Mouse (Mus musculus): ENCODE measurements around the gene C2cd5.
"Not testable (repeated sequence)": the region's sequence is repeated elsewhere in the genome, so short reads cannot be mapped to it uniquely, and the experiment has no call there.

The C2cd5 gene

GRCm38 (mm10) chr6:143005209-143005608, 94.7 kb downstream of the C2cd5 start:
- not testable (repeated sequence) for DNase-seq

- no peak for DNase-seq
Observed at GRCm38 (mm10) chr6:143004801-143005200, 95.1 kb downstream of the C2cd5 start.

- DNase-seq: peak; percentile 13
Observed at GRCm38 (mm10) chr6:142998221-142998999, 101.5 kb downstream of the C2cd5 start.

DNA sequence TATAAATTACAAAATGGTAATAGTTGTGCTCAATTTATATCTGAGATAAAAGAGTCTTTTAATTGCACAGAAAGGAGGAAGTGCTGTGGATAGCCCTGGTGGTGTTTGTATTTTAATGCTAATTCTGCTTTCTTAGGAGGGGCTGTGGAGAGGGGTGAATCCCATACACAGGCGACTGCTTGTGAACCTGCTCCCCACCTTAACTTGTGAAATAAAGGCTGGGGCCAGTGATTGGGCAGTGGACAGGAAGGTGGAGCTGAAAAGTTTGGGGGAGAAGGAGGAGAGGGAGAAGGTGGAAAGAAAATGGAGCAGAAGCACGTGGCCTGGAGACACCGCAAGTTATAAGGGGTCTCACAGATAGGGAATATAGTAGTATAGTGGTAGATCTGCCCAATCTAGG, 103.1 kb downstream of the C2cd5 start:
- DNase-seq: no peak

DNA sequence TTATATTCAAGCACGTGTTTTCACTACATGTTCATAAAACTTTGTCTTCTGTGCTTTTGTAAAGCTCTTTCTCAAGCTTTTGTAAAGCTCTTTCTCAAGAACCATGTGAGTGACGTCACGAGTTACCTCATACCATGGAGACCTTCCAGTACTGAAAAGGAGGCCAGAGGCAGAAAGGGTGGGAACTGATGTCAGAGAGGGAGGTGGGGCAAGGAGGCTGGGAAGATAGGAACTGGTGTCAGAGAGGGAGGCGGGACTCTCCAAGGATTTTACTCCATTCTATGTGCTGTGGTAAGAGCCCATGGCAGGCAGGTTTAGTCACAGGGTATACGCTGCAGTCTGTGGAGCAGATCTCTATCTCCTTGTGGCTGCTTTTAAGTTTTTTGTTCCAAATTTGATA, 104.4 kb downstream of the C2cd5 start:
- peak; percentile 36 for DNase-seq

DNA sequence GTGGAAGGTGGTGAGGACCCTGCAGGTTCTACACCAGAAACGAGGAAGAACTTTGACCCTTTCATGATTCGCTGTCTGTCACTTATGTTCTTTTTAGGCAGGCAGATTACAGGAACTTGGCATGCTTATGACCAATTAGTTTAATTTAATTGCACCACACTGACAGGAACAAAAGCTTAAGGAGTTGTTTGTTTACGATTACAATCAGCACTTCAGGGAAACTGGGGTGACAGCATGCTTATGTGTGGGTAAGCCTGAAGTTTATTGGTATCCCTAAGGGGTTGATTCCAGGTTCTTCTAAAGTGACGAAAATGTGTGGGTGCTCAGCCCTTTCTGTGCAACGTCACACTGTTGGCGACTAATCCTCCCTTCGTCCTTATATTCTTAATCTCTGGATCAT, 105.1 kb downstream of the C2cd5 start:
- no peak for DNase-seq

DNA sequence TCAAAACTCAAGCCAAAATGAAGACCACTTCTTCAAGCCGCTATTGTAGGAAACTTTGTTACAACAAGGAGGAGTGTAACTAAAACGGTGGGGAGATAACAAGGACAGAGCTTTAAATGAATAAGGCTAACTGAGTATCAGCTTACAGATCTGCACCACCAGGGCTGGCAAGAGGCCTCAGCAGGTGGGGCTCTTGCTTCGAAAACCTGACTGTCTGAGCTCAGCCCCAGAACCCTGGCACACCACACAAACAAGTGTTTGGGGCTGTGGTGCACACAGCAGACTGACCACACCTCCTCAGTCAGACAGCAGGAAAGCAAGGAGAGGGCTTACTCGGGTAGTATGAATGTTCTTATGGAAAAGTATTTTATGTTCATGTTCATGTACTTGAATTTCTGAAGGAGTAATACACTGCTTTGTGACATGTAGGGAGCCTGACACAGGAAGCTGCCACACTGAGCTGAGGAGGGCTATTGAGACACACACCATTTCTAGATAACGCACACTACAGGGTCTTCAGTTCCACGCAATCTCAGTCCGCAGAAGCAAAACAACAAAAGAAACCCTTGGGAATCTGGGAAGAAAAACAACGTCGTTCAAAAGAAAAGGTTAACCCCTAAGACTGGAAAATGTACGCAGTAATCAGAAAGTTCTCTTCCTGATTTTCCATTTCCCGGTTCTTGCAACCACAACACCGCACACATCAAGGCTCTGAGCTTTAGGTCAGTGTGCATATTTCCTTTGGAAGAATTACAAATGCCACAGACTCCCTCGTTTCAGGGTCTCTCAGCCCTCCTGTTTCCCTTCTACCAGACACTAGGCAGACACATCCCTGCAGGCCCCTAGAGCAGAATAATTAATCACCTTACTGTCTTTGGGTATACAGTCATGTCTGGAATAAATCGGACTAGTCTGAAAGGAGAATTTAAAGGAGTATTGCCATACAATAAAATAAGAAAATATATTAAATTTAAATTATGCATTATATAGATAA, 105.9 kb downstream of the C2cd5 start:
- DNase-seq: no peak

DNA sequence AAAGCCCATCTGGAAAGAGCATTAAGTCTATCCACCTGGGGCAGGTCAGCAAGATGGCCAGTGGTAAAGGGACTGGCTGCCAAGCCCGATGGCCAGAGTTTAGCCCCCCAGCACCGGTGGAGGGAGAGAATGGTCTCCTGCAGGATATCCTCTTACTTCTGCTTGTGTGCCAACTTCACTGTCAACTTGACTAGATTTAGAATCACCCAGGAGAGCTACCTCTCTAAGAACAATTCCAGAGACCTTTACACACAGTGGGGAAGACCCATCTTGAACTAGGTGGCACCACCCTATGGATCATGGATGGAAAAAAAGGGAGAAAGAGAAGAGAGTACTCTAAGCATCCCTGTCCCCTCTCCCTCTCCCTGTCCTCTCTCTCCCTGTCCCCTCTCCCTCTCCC, 107.0 kb downstream of the C2cd5 start:
- DNase-seq: no peak

DNA sequence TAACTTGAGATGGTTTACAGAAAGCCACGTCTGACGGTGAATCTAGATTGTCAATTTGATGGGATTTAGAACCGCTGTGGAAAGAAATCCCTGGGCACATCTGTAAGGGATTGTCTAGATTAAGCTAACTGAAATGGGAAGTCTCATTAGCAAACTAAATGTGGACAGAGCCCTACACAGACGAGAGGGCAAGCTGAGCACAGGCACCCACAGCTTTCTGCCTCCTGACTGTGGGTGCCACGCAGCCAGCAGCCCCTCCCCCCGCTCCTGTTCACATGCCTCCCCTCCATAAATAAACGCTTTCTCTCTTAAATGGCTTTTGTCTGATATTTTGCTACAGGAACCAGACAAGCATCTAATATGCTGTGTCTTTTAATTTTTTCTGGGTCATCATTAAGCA, 107.8 kb downstream of the C2cd5 start:
- DNase-seq: no peak

DNA sequence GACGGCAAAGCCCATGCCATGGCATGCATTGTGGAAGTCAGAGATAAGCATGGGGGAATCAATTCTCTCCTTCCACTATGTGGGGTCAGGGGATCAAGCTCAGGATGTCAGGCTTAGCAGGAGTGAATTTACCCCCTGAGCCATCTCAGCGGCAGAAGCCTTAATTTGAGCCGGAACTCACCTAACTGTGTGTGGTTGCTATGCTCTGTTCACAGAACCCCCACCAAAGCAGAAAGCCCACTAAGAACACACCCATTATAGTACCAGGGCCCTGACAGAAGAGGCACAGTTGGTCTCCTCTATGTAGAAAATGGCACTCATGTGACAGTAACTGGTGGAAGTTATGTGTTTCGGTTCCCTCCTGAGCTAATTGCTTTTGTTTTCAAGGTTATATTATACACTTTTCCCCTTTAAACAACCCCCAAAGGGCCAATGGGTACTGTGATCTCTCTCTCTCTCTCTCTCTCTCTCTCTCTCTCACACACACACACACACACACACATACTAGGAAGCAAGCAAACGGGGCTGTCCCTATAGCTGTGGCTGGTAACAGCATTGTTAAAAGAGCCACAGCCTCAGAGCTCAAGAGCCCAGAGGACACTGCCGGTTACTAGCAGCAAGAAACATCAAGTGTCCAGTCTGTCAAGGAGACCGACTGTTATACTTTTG, 108.4 kb downstream of the C2cd5 start:
- no peak for DNase-seq

- no peak for DNase-seq
Observed at GRCm38 (mm10) chr6:142990516-142990915, 109.4 kb downstream of the C2cd5 start.

DNA sequence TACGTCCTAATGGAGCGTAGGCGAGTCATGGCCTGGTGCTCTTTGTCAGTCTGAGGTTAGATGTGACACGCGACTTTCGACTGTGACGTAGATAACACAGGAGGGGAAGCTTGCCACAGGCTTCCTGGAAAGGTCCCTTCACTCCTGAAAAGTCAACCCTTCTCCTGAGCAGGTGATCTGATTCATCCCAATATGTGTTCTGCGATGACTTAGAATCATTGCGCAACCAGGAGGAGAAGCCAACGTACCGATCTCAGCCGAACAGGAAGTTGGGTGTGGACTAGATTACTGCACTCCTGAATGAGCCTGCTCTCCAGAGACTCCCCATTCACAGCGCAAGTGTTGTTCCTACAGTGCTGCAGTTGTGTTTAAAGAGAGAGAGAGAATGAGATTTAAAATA, 110.4 kb downstream of the C2cd5 start:
- no peak for DNase-seq

DNA sequence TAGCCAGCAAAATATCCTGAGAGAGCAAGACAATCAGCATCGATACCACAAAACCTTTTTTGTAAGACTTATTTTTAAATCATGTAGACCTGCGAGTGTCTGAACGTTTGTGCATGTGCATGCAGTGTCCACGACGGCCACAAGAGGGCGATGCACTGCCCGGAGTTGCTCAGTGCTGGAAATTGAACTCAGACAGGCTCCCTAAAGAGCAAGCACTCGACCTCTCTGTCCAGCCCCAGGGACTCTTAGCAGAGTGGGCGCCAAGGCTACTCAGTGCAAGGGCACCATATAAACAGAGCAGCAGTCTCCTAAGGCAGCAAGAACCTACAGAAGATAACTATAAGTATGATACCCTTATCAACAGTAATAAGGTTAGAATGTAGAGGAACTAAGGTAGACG, 111.2 kb downstream of the C2cd5 start:
- DNase-seq: peak; percentile 75

- no peak for DNase-seq
Observed at GRCm38 (mm10) chr6:142988231-142988630, 111.7 kb downstream of the C2cd5 start.

DNA sequence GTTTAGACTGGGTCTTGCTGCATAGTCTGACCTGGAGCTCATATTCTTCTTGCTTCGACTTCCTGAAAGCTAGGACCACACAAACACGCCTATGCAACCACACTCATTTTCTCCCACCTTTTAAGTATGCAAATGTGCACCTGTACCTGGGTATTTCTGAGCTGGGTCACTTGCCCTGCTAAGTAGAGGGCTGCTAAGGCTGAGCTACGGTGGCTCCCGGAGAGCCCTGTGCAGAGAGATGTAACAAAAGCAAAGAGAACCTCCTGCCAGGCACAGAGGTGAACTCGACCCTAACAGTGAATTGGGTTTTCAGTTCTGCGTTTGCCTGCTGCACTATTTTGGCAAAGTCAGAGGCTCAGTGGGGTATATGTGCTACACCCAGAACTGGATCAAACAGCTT, 112.3 kb downstream of the C2cd5 start:
- no peak for DNase-seq

GRCm38 (mm10) chr6:142986706-142987105, 113.2 kb downstream of the C2cd5 start:
- not testable (repeated sequence) for DNase-seq

DNA sequence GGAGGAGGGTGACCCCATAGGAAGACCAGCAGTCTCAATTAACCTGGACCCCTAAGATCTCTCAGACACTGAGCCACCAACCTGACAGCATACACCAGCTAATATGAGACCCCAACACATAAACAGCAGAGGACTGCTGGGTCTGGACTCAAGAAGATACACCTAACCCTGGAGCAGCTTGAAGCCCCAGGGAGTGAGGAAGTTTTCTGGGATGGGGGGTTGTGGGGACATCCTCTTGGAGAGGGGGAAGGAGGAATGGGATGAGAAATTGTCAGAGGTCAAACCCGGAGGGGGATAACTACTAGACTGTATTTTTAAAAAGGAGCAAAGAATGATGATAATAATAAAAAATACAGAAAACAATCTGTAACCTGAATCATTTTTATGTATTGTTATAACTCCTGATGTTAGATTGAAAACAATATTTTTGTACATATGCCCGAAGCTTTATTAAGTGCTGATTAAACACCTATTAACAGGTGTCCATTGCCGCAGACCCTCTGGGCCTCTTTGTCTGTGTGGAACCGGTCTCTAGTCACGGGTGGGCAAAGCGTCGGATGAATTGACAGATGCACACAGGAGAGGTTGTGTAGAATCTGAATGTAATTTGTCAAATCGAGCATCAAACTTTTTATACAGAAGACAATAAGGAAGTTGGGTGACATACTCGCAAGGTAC, 114.2 kb downstream of the C2cd5 start:
- DNase-seq: not testable (repeated sequence)

DNA sequence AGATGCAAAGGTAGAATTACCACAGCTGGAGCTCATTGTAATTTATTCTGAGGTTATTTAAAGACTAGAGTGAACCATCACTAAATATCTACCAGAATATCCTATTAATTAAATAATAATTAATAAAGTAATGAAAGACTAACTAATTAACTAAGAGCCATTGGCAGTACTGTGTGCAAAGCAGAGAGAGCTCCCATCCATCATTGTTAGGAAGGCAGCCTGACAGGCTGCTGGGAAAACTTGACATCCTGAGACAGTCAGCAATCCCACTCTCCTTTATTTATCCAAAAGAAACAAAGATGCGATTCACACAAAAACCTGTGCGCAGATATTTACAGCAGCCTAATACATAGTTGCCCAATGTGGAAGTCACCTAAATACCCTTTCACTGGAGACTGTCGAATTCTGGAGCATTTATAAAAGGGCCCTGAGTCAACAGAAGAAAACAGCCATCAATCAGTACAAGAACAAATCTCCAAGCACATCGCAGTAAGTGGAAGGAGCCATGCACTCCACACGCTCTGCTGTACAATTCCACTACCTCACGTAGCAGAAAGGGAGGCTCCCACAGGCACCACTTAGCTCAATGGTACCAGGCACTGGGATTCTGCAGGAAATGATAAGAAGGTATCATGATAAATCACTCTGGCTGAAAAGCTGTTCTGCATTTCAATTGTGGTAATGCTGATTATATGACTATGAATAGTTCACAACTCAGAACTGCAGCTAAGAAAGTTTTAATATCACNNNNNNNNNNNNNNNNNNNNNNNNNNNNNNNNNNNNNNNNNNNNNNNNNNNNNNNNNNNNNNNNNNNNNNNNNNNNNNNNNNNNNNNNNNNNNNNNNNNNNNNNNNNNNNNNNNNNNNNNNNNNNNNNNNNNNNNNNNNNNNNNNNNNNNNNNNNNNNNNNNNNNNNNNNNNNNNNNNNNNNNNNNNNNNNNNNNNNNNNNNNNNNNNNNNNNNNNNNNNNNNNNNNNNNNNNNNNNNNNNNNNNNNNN, 120.0 kb downstream of the C2cd5 start:
- no peak for DNase-seq

DNA sequence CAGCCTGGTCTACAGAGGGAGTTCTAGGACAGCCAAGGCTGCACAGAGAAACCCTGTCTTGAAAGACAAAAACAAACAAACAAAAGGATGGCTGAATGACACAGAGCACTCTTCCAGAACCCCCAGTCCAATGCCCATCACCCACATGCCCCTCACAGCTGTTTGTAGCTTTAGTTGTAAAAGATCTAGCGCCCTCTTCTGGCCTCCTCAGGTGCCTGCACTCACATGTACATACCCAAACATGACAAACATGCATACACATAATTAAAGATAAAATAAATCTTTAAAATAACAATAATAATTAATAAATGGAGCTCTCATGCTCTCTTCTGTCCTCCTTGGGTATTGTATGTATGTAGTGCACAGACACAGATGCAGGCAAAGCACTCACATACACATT, 122.7 kb downstream of the C2cd5 start:
- DNase-seq: no peak

DNA sequence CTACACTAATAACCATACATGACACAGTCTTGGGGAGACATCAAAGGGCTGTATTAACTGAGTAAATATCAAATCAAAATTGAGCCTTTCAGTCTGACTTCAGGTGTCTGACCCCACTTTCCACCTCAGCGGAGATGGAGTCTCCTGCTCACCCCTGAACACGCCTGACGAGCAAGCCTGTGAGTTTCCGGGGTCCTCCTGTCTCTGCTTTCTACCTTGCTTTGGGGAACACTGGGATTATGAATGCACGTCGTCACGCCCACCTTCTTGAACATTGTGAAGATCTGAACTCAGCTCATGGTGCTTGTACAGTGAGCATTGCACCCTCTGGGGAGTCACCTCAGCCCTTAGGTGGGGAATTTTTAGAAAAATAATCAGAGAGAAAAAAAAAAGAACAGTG, 126.7 kb downstream of the C2cd5 start:
- DNase-seq: no peak

DNA sequence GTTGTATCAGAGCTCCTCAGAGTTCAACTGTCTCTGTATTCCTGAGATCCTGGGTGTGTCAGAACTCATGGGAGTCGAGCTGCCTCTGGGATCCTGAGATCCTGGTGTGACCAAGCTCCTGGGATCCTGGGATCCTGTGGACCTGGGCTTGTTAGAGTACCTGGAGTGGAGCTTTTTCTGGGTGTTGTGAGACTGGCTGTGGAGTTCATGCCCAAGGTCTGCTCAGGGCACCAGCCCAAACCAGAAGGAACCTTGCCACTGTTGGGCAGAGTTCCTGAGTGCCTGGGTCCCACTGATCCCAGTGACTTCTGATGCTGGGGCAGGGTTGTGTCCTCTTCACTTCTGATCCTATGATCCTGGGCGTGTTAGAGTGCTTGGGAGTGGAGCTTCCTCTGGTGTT, 127.7 kb downstream of the C2cd5 start:
- no peak for DNase-seq

Data from lung, postnatal 14 days (tissue).